Mouse (Mus musculus) spleen, postnatal 14 days (tissue): ENCODE measurements around the gene Odf3l2.
A peak's percentile ranks its signal among the peaks of the same experiment; 100 is the strongest.

Experiments used
- DNase-seq, 2 experiments: peaks; one replicate each; pipeline ENCODE4 v3.0.0; 2021 to 2022; ENCODE audit warnings: low spot score in 2 of 2

The Odf3l2 gene

GRCm38 (mm10) chr10:79631432-79631831 is 14.1 kb downstream of the Odf3l2 start:
- no peak for DNase-seq

- no peak for DNase-seq
These were observed 17.2 kb downstream of the Odf3l2 start for GRCm38 (mm10) chr10:79628377-79628776.

- no peak for DNase-seq
These were observed 19.4 kb downstream of the Odf3l2 start for GRCm38 (mm10) chr10:79626156-79626555.

GRCm38 (mm10) chr10:79625398-79625797 is 20.1 kb downstream of the Odf3l2 start:
- DNase-seq = no peak

- no peak for DNase-seq
These were observed 21.6 kb downstream of the Odf3l2 start for GRCm38 (mm10) chr10:79623950-79624349.

GRCm38 (mm10) chr10:79616376-79616775 is 29.2 kb downstream of the Odf3l2 start:
- DNase-seq = no peak

GRCm38 (mm10) chr10:79615860-79616259 is 29.7 kb downstream of the Odf3l2 start:
- no peak for DNase-seq

GRCm38 (mm10) chr10:79614305-79614643 is 31.3 kb downstream of the Odf3l2 start:
- DNase-seq = no peak

- DNase-seq = no peak
These were observed 31.8 kb downstream of the Odf3l2 start, which contains the start of gene C2cd4c for GRCm38 (mm10) chr10:79613578-79614304. C2cd4c (minus strand) TSS chr10:79614025.

GRCm38 (mm10) chr10:79612192-79613135 is 33.1 kb downstream of the Odf3l2 start:
- DNase-seq = no peak

GRCm38 (mm10) chr10:79611296-79611695 is 34.2 kb downstream of the Odf3l2 start:
- no peak for DNase-seq

GRCm38 (mm10) chr10:79609276-79609675 is 36.3 kb downstream of the Odf3l2 start:
- no peak for DNase-seq

- no peak for DNase-seq
These were observed 37.6 kb downstream of the Odf3l2 start for GRCm38 (mm10) chr10:79607892-79608291.

- DNase-seq = no peak
These were observed 39.0 kb downstream of the Odf3l2 start for GRCm38 (mm10) chr10:79606537-79606936.

GRCm38 (mm10) chr10:79597936-79598230 is 47.7 kb downstream of the Odf3l2 start:
- DNase-seq = no peak

GRCm38 (mm10) chr10:79597051-79597935 is 48.2 kb downstream of the Odf3l2 start:
- no peak for DNase-seq

GRCm38 (mm10) chr10:79595590-79595929 is 50.0 kb downstream of the Odf3l2 start:
- no peak for DNase-seq

- DNase-seq = peak in 1 of 2 experiments; percentile 9
These were observed 50.5 kb downstream of the Odf3l2 start for GRCm38 (mm10) chr10:79594872-79595589.

GRCm38 (mm10) chr10:79594111-79594510 is 51.4 kb downstream of the Odf3l2 start:
- DNase-seq = no peak

- DNase-seq = no peak
These were observed 54.8 kb downstream of the Odf3l2 start for GRCm38 (mm10) chr10:79590702-79591101.
